Mouse (Mus musculus): ENCODE results near the gene Snai1. TPM values are rescaled to one million over a fixed set of nuclear protein-coding genes. Genes with fewer than 3 reads are reported as not detected.

The Snai1 gene
- total and polyA plus RNA-seq, 3 experiments, result 0.19 to 0.74 TPM; not detected in 1

- H3K27me3 ChIP-seq (ENCODE audit: control insufficient read depth in 1 of 2, insufficient read depth in 2 of 2, low read length in 2 of 2), result no peaks in the 10 kb centered on the region
- H3K9ac ChIP-seq (ENCODE audit: control insufficient read depth, low read depth, low read length, poor library complexity, severe bottlenecking), result peak overlapping the region; percentile 76
- H3K9me3 ChIP-seq (replicated peaks; ENCODE audit: insufficient read depth, low read length), result no peaks in the 10 kb centered on the region
- peaks cover 51% of the 10 kb centered on the region for H3K79me2 ChIP-seq (ENCODE audit: control insufficient read depth, insufficient read depth, low read length, poor library complexity)
- TF ChIP-seq KAT2A (conservative IDR thresholded peaks at IDR 0.05; ENCODE audit: low read depth, low read length) (no peak), TBP (IDR thresholded peaks at IDR 0.05; ENCODE audit: low read depth, low read length) (no peak), CHD2 (IDR thresholded peaks at IDR 0.05; ENCODE audit: low read length) (no peak), UBTF (IDR thresholded peaks at IDR 0.05; ENCODE audit: borderline replicate concordance, insufficient read depth, low read depth, low read length) (no peak), ETS1 (IDR thresholded peaks at IDR 0.05; ENCODE audit: low read depth, low read length) (no peak), MYB (IDR thresholded peaks at IDR 0.05; ENCODE audit: low read depth, low read length) (no peak), RAD21 (IDR thresholded peaks at IDR 0.05; ENCODE audit: low read depth, low read length) (no peak), GABPA (IDR thresholded peaks at IDR 0.05; ENCODE audit: low read depth, low read length) (no peak), USF2 (IDR thresholded peaks at IDR 0.05; ENCODE audit: borderline replicate concordance in 1 of 2, insufficient read depth in 1 of 2, low read depth in 1 of 2, low read length in 2 of 2) (no peak), ZC3H11A (IDR thresholded peaks at IDR 0.05; ENCODE audit: low read depth, low read length) (no peak), MXI1 (IDR thresholded peaks at IDR 0.05; ENCODE audit: low read depth, low read length) (no peak), JUND (IDR thresholded peaks at IDR 0.05; ENCODE audit: low read depth, low read length) (no peak), GATA1 (IDR thresholded peaks at IDR 0.05; ENCODE audit: low read depth, low read length) (no peak), ZNF384 (IDR thresholded peaks at IDR 0.05; ENCODE audit: low read depth, low read length) (no peak), TCF12 (IDR thresholded peaks at IDR 0.05; ENCODE audit: low read depth, low read length) (no peak), NELFE (IDR thresholded peaks at IDR 0.05; ENCODE audit: low read depth, low read length) (no peak), RCOR1 (IDR thresholded peaks at IDR 0.05; ENCODE audit: low read depth, low read length) (no peak), USF1 (IDR thresholded peaks at IDR 0.05; ENCODE audit: low read depth, low read length) (no peak)
- no peak overlapping the region for H3K27ac ChIP-seq (ENCODE audit: control insufficient read depth, low read depth, low read length)
- peak overlapping the region; percentile 67 to 83; a peak in 3 of 4 replicates for H3K4me3 ChIP-seq (ENCODE audit: control insufficient read depth in 1 of 2, insufficient read depth in 1 of 2, low read depth in 2 of 2, low read length in 2 of 2)
- H3K36me3 ChIP-seq (ENCODE audit: control insufficient read depth in 1 of 2, insufficient read depth in 2 of 2, low read length in 2 of 2), result peaks cover 1 to 9% of the 10 kb centered on the region in 2 experiments; a peak in 2 of 4 replicates
- peaks cover 5 to 7% of the 10 kb centered on the region in 2 experiments; a peak in 2 of 4 replicates for H3K4me1 ChIP-seq (ENCODE audit: control insufficient read depth in 1 of 2, insufficient read depth in 2 of 2, low read length in 2 of 2)
- no peak for DNase-seq (ENCODE audit: low read depth, low spot score)
These were observed 47.0 kb upstream of the Snai1 start for GRCm38 (mm10) chr2:167490813-167491525.
